Mouse (Mus musculus): ENCODE measurements around the gene Olfr506. TPM values are rescaled to one million over a fixed set of nuclear protein-coding genes. Genes with fewer than 3 reads are reported as not detected.

Olfr506 gene
- polyA plus RNA-seq, 1 experiment from 2014 or later = not detected

DNA sequence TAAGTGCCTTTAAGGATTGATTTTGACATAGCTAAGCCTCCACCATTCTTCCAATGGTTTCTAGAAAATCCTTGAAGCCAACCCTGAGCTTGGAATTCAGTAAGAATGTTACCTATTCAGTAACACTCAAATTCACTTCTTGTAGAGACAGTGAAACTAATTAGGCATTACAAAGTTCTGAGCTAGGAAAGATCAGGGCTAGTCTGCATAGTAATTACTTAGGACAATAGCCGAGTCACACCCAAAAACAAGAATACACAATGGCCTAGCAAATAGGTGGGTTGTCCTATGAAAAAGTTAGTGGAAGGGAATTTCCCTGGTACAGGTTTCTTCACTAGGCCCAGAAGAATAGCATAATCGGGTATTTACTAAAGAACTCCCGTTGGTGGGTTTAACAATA lies 51.8 kb downstream of the Olfr506 start:
- no peaks in the 10 kb centered on the region for H3K27me3 ChIP-seq (ENCODE audit: control insufficient read depth, insufficient read depth, low read length)
- H3K4me1 ChIP-seq (ENCODE audit: control insufficient read depth, insufficient read depth, low read length) = no peaks in the 10 kb centered on the region
- no peak overlapping the region for H3K9ac ChIP-seq (replicated peaks; ENCODE audit: low read depth, low read length)
- no peaks in the 10 kb centered on the region for H3K36me3 ChIP-seq (ENCODE audit: control insufficient read depth, insufficient read depth, low read length)
- no peak overlapping the region for H3K27ac ChIP-seq (ENCODE audit: low read depth, low read length)
- ATAC-seq (ENCODE audit: low read depth) = no peak
- 93% methylated on average over 3 of the region's 3 CpGs for WGBS
- H3K4me3 ChIP-seq (ENCODE audit: low read depth, low read length) = no peak overlapping the region
- H3K9me3 ChIP-seq (ENCODE audit: control insufficient read depth, low read length) = no peaks in the 10 kb centered on the region
- no peak overlapping the region for H3K4me2 ChIP-seq (ENCODE audit: low read depth, low read length)

Other genes starting within 250 kb of the Olfr506 start
- not detected in 2 replicates for gene Olfr494, start 245.5 kb upstream of the Olfr506 start, polyA plus RNA-seq (2014; fragmentation: Nextera tagmentation; extraction: Ambion mirVana)
- gene Olfr495, start 217.6 kb upstream of the Olfr506 start, polyA plus RNA-seq (2014; fragmentation: Nextera tagmentation; extraction: Ambion mirVana) = not detected in 2 replicates
- gene Olfr497, start 190.4 kb upstream of the Olfr506 start, polyA plus RNA-seq (2014; fragmentation: Nextera tagmentation; extraction: Ambion mirVana) = not detected in 2 replicates
- not detected in 2 replicates for gene Olfr498, start 145.5 kb upstream of the Olfr506 start, polyA plus RNA-seq (2014; fragmentation: Nextera tagmentation; extraction: Ambion mirVana)
- gene Olfr502, start 85.7 kb upstream of the Olfr506 start, polyA plus RNA-seq (2014; fragmentation: Nextera tagmentation; extraction: Ambion mirVana) = not detected in 2 replicates
- not detected in 2 replicates for gene Olfr503, start 66.3 kb upstream of the Olfr506 start, polyA plus RNA-seq (2014; fragmentation: Nextera tagmentation; extraction: Ambion mirVana)
- not detected in 2 replicates for gene Olfr504, start 45.0 kb upstream of the Olfr506 start, polyA plus RNA-seq (2014; fragmentation: Nextera tagmentation; extraction: Ambion mirVana)
- not detected in 2 replicates for gene Olfr507, start 11.0 kb downstream of the Olfr506 start, polyA plus RNA-seq (2014; fragmentation: Nextera tagmentation; extraction: Ambion mirVana)
- gene Olfr508, start 19.2 kb downstream of the Olfr506 start, polyA plus RNA-seq (2014; fragmentation: Nextera tagmentation; extraction: Ambion mirVana) = not detected in 2 replicates
- 0.07 TPM in 1 of 2 replicates, not detected in the other for gene Olfr509, start 41.1 kb downstream of the Olfr506 start, polyA plus RNA-seq (2014; fragmentation: Nextera tagmentation; extraction: Ambion mirVana)
- gene Olfr510, start 55.6 kb downstream of the Olfr506 start, polyA plus RNA-seq (2014; fragmentation: Nextera tagmentation; extraction: Ambion mirVana) = not detected in 2 replicates
- not detected in 2 replicates for gene Olfr512, start 102.5 kb downstream of the Olfr506 start, polyA plus RNA-seq (2014; fragmentation: Nextera tagmentation; extraction: Ambion mirVana)
- gene Olfr513, start 140.2 kb downstream of the Olfr506 start, polyA plus RNA-seq (2014; fragmentation: Nextera tagmentation; extraction: Ambion mirVana) = not detected in 2 replicates
- not detected in 2 replicates for gene Olfr514, start 215.2 kb downstream of the Olfr506 start, polyA plus RNA-seq (2014; fragmentation: Nextera tagmentation; extraction: Ambion mirVana)
- not detected in 2 replicates for gene Olfr516, start 239.7 kb downstream of the Olfr506 start, polyA plus RNA-seq (2014; fragmentation: Nextera tagmentation; extraction: Ambion mirVana)